Mouse (Mus musculus) liver, postnatal 0 days (tissue): ENCODE measurements around the gene Bco2.

Experiments used
- CTCF ChIP-seq: sonication (generic); IDR thresholded peaks from 2 replicates; pipeline ENCODE4 v1.5.1; 2016; ENCODE audit warnings: antibody characterized with exemption, low read depth
- EP300 ChIP-seq: IDR thresholded peaks from 2 replicates; pipeline ENCODE4 v1.6.1; 2016; ENCODE audit warnings: antibody characterized with exemption, low read depth, mild to moderate bottlenecking

DNA sequence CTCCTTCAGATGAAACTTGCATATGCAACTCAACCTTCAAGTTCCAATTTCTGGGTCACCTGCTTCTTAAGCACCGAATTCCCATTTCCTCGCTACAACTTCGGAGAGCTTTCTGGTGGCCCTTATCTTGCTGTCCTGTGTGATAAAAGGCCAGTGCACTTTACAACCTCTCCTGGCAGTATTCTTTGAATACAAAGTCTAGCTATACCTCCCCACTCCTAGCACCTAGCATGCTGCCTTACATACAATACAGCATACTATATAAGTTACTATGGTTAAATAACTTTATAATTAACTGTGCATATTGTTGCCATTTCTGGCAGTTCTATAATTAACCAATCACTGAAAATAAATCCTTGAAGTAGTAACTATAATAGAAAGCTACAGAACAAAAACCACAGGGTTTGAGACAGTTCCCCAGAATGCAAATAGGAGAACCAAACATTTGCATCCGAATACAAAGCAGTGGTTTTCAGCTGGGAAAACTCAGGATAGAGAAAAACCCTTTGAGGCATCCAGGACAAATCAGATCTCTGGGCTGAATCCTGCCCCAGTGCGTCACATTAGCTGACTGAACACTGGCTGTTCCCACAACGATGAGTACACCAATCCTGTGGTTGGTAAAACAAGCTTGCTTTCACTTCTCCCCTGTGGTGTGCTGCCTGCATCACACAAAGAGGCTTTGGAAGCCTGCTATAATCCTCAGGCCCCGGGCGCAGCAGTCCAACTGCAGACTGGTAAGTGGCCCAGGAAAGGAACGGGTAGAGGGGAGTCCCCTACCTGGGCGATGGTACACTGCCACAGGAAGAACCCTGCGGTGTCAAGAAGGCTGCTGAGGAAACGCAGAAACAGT, 514 bp downstream of the Bco2 start, which contains the start of gene Il18:
- no peak for TF ChIP-seq CTCF
- no peak for TF ChIP-seq EP300
